Mouse (Mus musculus): ENCODE measurements around the gene Gm49339. TPM values are rescaled to one million over a fixed set of nuclear protein-coding genes. Genes with fewer than 3 reads are reported as not detected.
"Not testable (repeated sequence)": the region's sequence is repeated elsewhere in the genome, so short reads cannot be mapped to it uniquely, and the experiment has no call there.

The Gm49339 gene
- 0.25 and 4.0 TPM in 2 replicates for polyA plus RNA-seq (2015; fragmentation: Nextera tagmentation; extraction: Ambion mirVana)

DNA sequence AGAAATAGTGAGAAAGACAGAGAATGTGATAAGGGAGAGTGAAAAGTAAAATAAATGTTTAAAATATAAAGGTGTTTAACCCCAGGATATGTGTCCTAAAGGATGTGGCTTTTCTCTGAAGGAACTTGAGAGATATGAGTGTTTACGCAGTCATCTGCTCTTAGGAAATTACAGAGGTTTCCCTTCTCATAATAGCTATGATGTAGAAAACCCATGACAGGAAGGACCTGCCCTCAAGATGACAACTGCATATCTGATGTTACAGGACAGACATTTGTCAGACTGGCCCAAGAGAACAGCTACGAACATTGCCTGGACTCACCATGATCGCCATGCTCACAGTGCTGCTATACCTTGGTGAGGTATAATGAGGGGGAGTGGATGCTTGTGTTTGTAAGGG is at the start of gene Gm49339, which contains the start of gene Lilr4b:
Gene Gm49339 (plus strand): TSS at position 216 of the 400 bp plus-strand sequence.
Gene Lilr4b (plus strand): TSS at position 236 of the 400 bp plus-strand sequence.
- not testable (repeated sequence) for H3K36me3 ChIP-seq (replicated peaks; ENCODE audit: insufficient read depth, low read length); H3K9me3 ChIP-seq (ENCODE audit: low read length); H3K4me2 ChIP-seq (ENCODE audit: low read depth, low read length); H3K9ac ChIP-seq (replicated peaks); H3K27me3 ChIP-seq (ENCODE audit: insufficient read depth, low read length); H3K4me1 ChIP-seq (ENCODE audit: insufficient read depth); DNase-seq; H3K27ac ChIP-seq (ENCODE audit: low read depth)
- 32% methylated on average over 1 of the region's 3 CpGs for WGBS (ENCODE audit: insufficient replicate concordance)
- peak; percentile 27 for ATAC-seq
- 0 out of 2 replicates have a peak within 1 kb of the TSS, but pooled peaks have one; percentile 7 for H3K4me3 ChIP-seq (ENCODE audit: low read depth, low read length)

DNA sequence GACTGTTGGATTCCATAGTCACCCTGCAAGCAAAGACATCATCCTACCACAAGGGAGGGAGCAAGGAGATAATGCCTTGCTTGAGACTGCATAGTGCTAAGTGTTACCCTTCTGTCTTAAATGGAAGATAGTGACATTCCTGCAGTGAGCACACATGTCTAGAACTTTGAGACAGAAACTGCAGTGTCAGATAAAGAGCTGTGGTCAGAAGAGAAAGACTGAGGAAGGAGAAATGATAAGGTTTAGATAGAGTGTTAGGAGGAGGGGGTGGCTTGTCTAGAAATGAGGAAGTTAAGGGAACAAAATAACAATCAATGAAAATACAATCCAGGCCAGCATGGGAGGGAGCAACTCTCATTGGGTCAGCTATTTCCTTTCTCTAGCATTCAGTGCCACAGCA is 47.5 kb upstream of the Gm49339 start:
- Histone ChIP-seq H3K9ac (replicated peaks) (no peak overlapping the region), H3K9me3 (ENCODE audit: low read length) (no peaks in the 10 kb centered on the region), H3K4me3 (ENCODE audit: low read depth, low read length) (no peak overlapping the region), H3K4me1 (ENCODE audit: insufficient read depth) (no peaks in the 10 kb centered on the region), H3K27me3 (ENCODE audit: insufficient read depth, low read length) (no peaks in the 10 kb centered on the region), H3K36me3 (replicated peaks; ENCODE audit: insufficient read depth, low read length) (no peaks in the 10 kb centered on the region), H3K4me2 (ENCODE audit: low read depth, low read length) (no peak overlapping the region), H3K27ac (ENCODE audit: low read depth) (no peak overlapping the region)
- TF ChIP-seq CTCF (IDR thresholded peaks at IDR 0.05; ENCODE audit: low read depth): no peak
- TF ChIP-seq EP300 (IDR thresholded peaks at IDR 0.05; ENCODE audit: low read depth): no peak
- ATAC-seq (peak; percentile 19; the same call in 1 of the 2 replicates), DNase-seq (no peak)

GRCm38 (mm10) chr10:51435684-51436083 is 44.7 kb upstream of the Gm49339 start:
- Histone ChIP-seq H3K4me3 (ENCODE audit: low read depth, low read length) (no peak overlapping the region), H3K9me3 (ENCODE audit: low read length) (no peaks in the 10 kb centered on the region)
- 54% methylated on average over 3 of the region's 3 CpGs for WGBS (ENCODE audit: insufficient replicate concordance)

GRCm38 (mm10) chr10:51451610-51452009 is 28.8 kb upstream of the Gm49339 start:
- Histone ChIP-seq H3K27ac (ENCODE audit: low read depth) (no peak overlapping the region), H3K4me2 (ENCODE audit: low read depth, low read length) (no peak overlapping the region), H3K36me3 (replicated peaks; ENCODE audit: insufficient read depth, low read length) (no peaks in the 10 kb centered on the region), H3K27me3 (ENCODE audit: insufficient read depth, low read length) (no peaks in the 10 kb centered on the region), H3K9me3 (ENCODE audit: low read length) (no peaks in the 10 kb centered on the region), H3K9ac (replicated peaks) (no peak overlapping the region), H3K4me3 (ENCODE audit: low read depth, low read length) (no peak overlapping the region), H3K4me1 (ENCODE audit: insufficient read depth) (0 out of 2 replicates have a peak, but pooled peaks cover 2% of the 10 kb centered on the region)
- ATAC-seq (peak; percentile 41; the same call in 1 of the 2 replicates), DNase-seq (no peak)
- 63% methylated on average over 4 of the region's 4 CpGs for WGBS (ENCODE audit: insufficient replicate concordance)
- no peak for TF ChIP-seq EP300 (IDR thresholded peaks at IDR 0.05; ENCODE audit: low read depth)

More at GRCm38 (mm10) chr10:51435684-51436083, 44.7 kb upstream of the Gm49339 start:
- Histone ChIP-seq H3K4me2 (ENCODE audit: low read depth, low read length) (no peak overlapping the region), H3K9ac (replicated peaks) (no peak overlapping the region), H3K27me3 (ENCODE audit: insufficient read depth, low read length) (no peaks in the 10 kb centered on the region), H3K27ac (ENCODE audit: low read depth) (no peak overlapping the region), H3K4me1 (ENCODE audit: insufficient read depth) (no peaks in the 10 kb centered on the region), H3K36me3 (replicated peaks; ENCODE audit: insufficient read depth, low read length) (no peaks in the 10 kb centered on the region)
- TF ChIP-seq EP300 (IDR thresholded peaks at IDR 0.05; ENCODE audit: low read depth) (no peak), CTCF (IDR thresholded peaks at IDR 0.05; ENCODE audit: low read depth) (no peak)
- no peak for DNase-seq
- ATAC-seq: no peak

DNA sequence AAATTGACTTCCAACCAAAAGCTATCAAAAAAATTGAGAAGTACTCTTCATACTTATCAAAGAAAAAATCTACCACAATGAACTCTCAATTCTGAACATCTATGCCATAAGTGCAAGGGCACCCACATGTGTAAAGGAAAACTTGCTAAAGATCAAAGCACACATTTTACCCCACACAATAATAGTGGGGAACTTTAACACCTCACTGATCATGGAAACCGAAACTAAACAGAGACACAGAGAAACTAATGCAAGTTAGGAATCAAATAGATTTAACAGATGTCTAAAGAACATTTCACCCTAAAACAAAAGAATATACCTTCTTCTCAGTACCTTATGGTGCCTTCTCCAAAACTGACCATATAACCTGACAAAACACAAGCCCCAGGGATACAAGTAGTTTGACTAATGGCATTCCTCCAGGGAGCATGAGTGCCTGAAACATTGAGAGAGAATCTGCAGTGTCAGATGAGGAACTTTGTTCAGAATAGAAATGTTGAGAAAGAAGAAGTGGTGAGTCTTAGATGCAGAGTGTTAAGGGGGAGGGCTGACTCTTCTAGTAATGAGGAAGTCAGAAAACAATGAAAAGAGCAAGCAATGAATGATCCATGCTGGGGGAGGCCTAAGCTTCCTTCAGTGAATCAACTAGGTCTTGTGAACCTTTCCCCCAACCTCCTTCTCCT is 26.7 kb upstream of the Gm49339 start:
- Histone ChIP-seq H3K4me2 (ENCODE audit: low read depth, low read length) (no peak overlapping the region), H3K9ac (replicated peaks) (no peak overlapping the region), H3K36me3 (replicated peaks; ENCODE audit: insufficient read depth, low read length) (no peaks in the 10 kb centered on the region), H3K27me3 (ENCODE audit: insufficient read depth, low read length) (no peaks in the 10 kb centered on the region), H3K4me1 (ENCODE audit: insufficient read depth) (0 out of 2 replicates have a peak, but pooled peaks cover 2% of the 10 kb centered on the region), H3K9me3 (ENCODE audit: low read length) (no peaks in the 10 kb centered on the region), H3K4me3 (ENCODE audit: low read depth, low read length) (no peak overlapping the region), H3K27ac (ENCODE audit: low read depth) (peak overlapping the region; percentile 49; the same call in 1 of the 2 replicates)
- TF ChIP-seq CTCF (IDR thresholded peaks at IDR 0.05; ENCODE audit: low read depth) (no peak), EP300 (IDR thresholded peaks at IDR 0.05; ENCODE audit: low read depth) (0 out of 2 replicates have a peak, but pooled peaks have one; percentile 22)
- DNase-seq (no peak), ATAC-seq (peak; percentile 71)
- WGBS (ENCODE audit: insufficient replicate concordance): 33% methylated on average over 1 of the region's 1 CpGs

DNA sequence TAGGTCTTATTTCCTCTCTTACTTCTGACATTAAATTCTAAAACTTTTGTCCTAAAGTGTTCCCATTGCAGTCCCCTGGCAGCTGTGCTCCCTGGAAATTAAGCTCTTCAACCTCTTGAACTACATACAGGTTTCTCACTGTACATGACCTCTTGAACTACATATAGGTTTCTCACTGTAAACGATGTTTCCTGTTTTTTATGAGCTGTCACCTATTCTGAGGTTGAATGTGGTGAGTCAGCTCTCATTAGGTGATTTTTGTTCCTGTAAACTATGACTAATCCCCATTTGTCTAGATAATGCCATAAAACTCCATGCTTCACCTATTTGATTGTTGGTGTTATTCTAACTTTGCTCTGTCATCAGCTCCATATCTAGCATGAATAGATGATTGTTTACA is 26.0 kb upstream of the Gm49339 start:
- 33% methylated on average over 1 of the region's 1 CpGs for WGBS (ENCODE audit: insufficient replicate concordance)
- DNase-seq: no peak
- TF ChIP-seq CTCF (IDR thresholded peaks at IDR 0.05; ENCODE audit: low read depth): no peak
- TF ChIP-seq EP300 (IDR thresholded peaks at IDR 0.05; ENCODE audit: low read depth): no peak
- no peak overlapping the region for H3K4me2 ChIP-seq (ENCODE audit: low read depth, low read length)
- H3K27me3 ChIP-seq (ENCODE audit: insufficient read depth, low read length): no peaks in the 10 kb centered on the region
- peak; percentile 55 for ATAC-seq
- H3K36me3 ChIP-seq (replicated peaks; ENCODE audit: insufficient read depth, low read length): no peaks in the 10 kb centered on the region
- peak overlapping the region; percentile 76; the same call in 1 of the 2 replicates for H3K27ac ChIP-seq (ENCODE audit: low read depth)
- H3K9ac ChIP-seq (replicated peaks): no peak overlapping the region
- H3K4me1 ChIP-seq (ENCODE audit: insufficient read depth): 0 out of 2 replicates have a peak, but pooled peaks cover 2% of the 10 kb centered on the region
- H3K4me3 ChIP-seq (ENCODE audit: low read depth, low read length): no peak overlapping the region
- H3K9me3 ChIP-seq (ENCODE audit: low read length): no peaks in the 10 kb centered on the region

Data from liver, postnatal 0 days (tissue).